Mouse (Mus musculus) hindbrain, embryonic 15.5 days (tissue): ENCODE results near the gene Gm28035. TPM values are rescaled to one million over a fixed set of nuclear protein-coding genes. Genes with fewer than 3 reads are reported as not detected.

ENCODE experiments used
- ATAC-seq: fragments of 200-750 bp; cut with Nextera tagmentation; 2 replicates; pipeline ENCODE4 v1.8.0; 2017; ENCODE audit warnings: low read depth, moderate number of reproducible peaks, moderate TSS enrichment; ENCODE audit not compliant: low FRiP score
- H3K27ac ChIP-seq: fragments of 300-500 bp; sonication (generic); replicated peaks from 2 replicates; pipeline ENCODE4 v1.5.1; 2015; ENCODE audit warnings: mild to moderate bottlenecking, inconsistent platforms
- H3K27me3 ChIP-seq: fragments of 300-500 bp; sonication (generic); 2 replicates; pipeline ENCODE4 v1.6.1; 2015; ENCODE audit warnings: control low read depth, inconsistent platforms
- H3K36me3 ChIP-seq: fragments of 300-500 bp; sonication (generic); 2 replicates; pipeline ENCODE4 v1.6.1; 2015; ENCODE audit warnings: control low read depth, inconsistent platforms
- H3K4me1 ChIP-seq: fragments of 300-500 bp; sonication (generic); replicated peaks from 2 replicates; pipeline ENCODE4 v1.6.1; 2015; ENCODE audit warnings: control low read depth, inconsistent platforms
- H3K4me2 ChIP-seq: fragments of 300-500 bp; sonication (generic); 2 replicates; pipeline ENCODE4 v1.6.1; 2015; ENCODE audit warnings: moderate library complexity, mild to moderate bottlenecking, inconsistent platforms
- H3K4me3 ChIP-seq: fragments of 300-500 bp; sonication (generic); 2 replicates; pipeline ENCODE4 v1.5.1; 2015; ENCODE audit warnings: mild to moderate bottlenecking, inconsistent platforms
- H3K9ac ChIP-seq: fragments of 300-500 bp; sonication (generic); 2 replicates; pipeline ENCODE4 v1.6.1; 2015; ENCODE audit warnings: inconsistent platforms
- H3K9me3 ChIP-seq: fragments of 300-500 bp; sonication (generic); 2 replicates; pipeline ENCODE4 v1.6.1; 2016; ENCODE audit warnings: control low read depth, inconsistent platforms
- WGBS: fragments of 180-500 bp; shearing (Covaris S2); methylation state at CpG from one replicate; pipeline ENCODE4 v1.1.7; 2015; 5-methylcytosine and 5-hydroxymethylcytosine counted together
- polyA plus RNA-seq: library from polyadenylated mRNA; unstranded; fragments of >200 nt; fragmentation: Nextera tagmentation; extraction: Ambion mirVana; gene quantifications from 2 replicates; pipeline ENCODE4 v1.2.1, GENCODE M21; 2015

Gm28035 gene
- polyA plus RNA-seq, 1 experiment from 2014 or later = 0.26 TPM

DNA sequence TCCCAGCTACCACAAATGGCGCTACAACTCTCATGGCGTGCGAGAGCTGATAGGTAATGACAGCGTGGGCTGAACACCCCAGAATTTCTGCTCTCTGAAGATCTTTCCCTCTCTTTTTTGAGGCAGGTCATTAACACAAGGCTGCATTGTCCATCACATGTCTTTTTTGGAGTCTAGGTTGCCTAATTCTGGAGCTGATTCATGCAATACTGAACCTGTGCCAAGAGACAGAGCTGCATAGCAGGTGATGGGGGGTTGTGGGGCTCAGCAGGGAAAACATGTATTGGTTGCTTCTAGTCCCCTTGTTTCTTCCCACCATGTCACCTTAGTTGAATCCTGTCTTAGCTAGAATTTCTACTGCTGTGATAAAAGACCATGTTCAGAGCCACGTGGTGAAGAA lies 84.9 kb downstream of the Gm28035 start:
- ATAC-seq = no peak
- no peak overlapping the region for H3K27ac ChIP-seq
- WGBS = 97% methylated on average over 5 of the region's 5 CpGs
- no peaks in the 10 kb centered on the region for H3K9me3 ChIP-seq
- H3K4me1 ChIP-seq = no peaks in the 10 kb centered on the region
- H3K9ac ChIP-seq = no peak overlapping the region
- H3K4me3 ChIP-seq = no peak overlapping the region
- H3K36me3 ChIP-seq = peaks cover 93% of the 10 kb centered on the region
- H3K27me3 ChIP-seq = no peaks in the 10 kb centered on the region
- no peak overlapping the region for H3K4me2 ChIP-seq

- no peak overlapping the region for H3K4me3 ChIP-seq
- WGBS = 95% methylated on average over 7 of the region's 7 CpGs
- no peak overlapping the region for H3K9ac ChIP-seq
- no peaks in the 10 kb centered on the region for H3K27me3 ChIP-seq
- no peaks in the 10 kb centered on the region for H3K4me1 ChIP-seq
- no peaks in the 10 kb centered on the region for H3K9me3 ChIP-seq
- H3K4me2 ChIP-seq = no peak overlapping the region
- H3K36me3 ChIP-seq = peaks cover 94% of the 10 kb centered on the region
- no peak overlapping the region for H3K27ac ChIP-seq
- ATAC-seq = no peak
Measured at GRCm38 (mm10) chr2:30327276-30327675, 86.9 kb downstream of the Gm28035 start.

DNA sequence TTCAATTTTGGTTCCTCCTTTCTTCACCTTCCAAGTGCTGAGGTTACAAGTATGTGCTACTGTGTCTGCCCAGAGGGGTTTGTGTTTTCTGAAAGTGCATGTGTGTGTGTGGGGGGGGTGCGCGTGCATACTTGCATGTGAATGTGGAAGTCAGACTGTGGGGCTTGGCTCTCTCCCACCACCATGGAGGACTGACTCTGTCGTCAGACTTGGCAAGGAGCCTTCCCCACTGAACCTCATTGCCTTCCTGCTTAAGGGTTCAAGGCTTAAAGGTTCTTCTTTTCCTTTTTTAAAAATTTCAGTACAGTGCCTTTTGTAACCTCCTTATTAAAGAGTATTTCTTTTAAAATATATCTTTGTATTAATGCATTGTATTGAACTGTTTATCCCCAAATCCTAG lies 88.4 kb downstream of the Gm28035 start:
- 90% methylated on average over 3 of the region's 3 CpGs for WGBS
- no peak overlapping the region for H3K4me3 ChIP-seq
- ATAC-seq = no peak
- H3K27ac ChIP-seq = no peak overlapping the region
- H3K4me2 ChIP-seq = no peak overlapping the region
- H3K9ac ChIP-seq = no peak overlapping the region
- H3K9me3 ChIP-seq = no peaks in the 10 kb centered on the region
- H3K4me1 ChIP-seq = no peaks in the 10 kb centered on the region
- peaks cover 94% of the 10 kb centered on the region for H3K36me3 ChIP-seq
- H3K27me3 ChIP-seq = no peaks in the 10 kb centered on the region

Other genes with a start within 250 kb of the Gm28035 start
- 73.9 and 79.0 TPM in 2 replicates for gene Wdr34, start 191.7 kb upstream of the Gm28035 start, polyA plus RNA-seq
- 315 and 329 TPM in 2 replicates for gene Set, start 183.2 kb upstream of the Gm28035 start, polyA plus RNA-seq
- 2.4 and 2.8 TPM in 2 replicates for gene Pkn3, start 162.9 kb upstream of the Gm28035 start, polyA plus RNA-seq
- gene Zdhhc12, start 146.9 kb upstream of the Gm28035 start, polyA plus RNA-seq = 26.3 and 27.7 TPM in 2 replicates
- 13.7 and 13.9 TPM in 2 replicates for gene Zer1, start 116.0 kb upstream of the Gm28035 start, polyA plus RNA-seq
- gene Tbc1d13, start 106.8 kb upstream of the Gm28035 start, polyA plus RNA-seq = 12.4 and 12.5 TPM in 2 replicates
- 23.7 and 26.1 TPM in 2 replicates for gene Endog, start 69.1 kb upstream of the Gm28035 start, polyA plus RNA-seq
- 62.1 and 67.1 TPM in 2 replicates for gene Spout1, start 62.1 kb upstream of the Gm28035 start, polyA plus RNA-seq
- gene Kyat1, start 34.7 kb upstream of the Gm28035 start, polyA plus RNA-seq = 13.3 and 13.8 TPM in 2 replicates
- 56.8 and 57.8 TPM in 2 replicates for gene Lrrc8a, start 2.9 kb upstream of the Gm28035 start, polyA plus RNA-seq
- 6.0 and 6.2 TPM in 2 replicates for gene Phyhd1, start 25.6 kb downstream of the Gm28035 start, polyA plus RNA-seq
- gene Gm28038, start 40.5 kb downstream of the Gm28035 start, polyA plus RNA-seq = not detected in 2 replicates
- gene Dolk, start 45.8 kb downstream of the Gm28035 start, polyA plus RNA-seq = 39.1 and 39.7 TPM in 2 replicates
- 15.7 and 20.9 TPM in 2 replicates for gene Nup188, start 45.8 kb downstream of the Gm28035 start, polyA plus RNA-seq
- gene Sh3glb2, start 118.8 kb downstream of the Gm28035 start, polyA plus RNA-seq = 189 and 205 TPM in 2 replicates
- 35.0 and 36.0 TPM in 2 replicates for gene Miga2, start 123.7 kb downstream of the Gm28035 start, polyA plus RNA-seq
- gene Dolpp1, start 151.7 kb downstream of the Gm28035 start, polyA plus RNA-seq = 59.0 and 60.4 TPM in 2 replicates
- 25.7 and 29.5 TPM in 2 replicates for gene Crat, start 175.2 kb downstream of the Gm28035 start, polyA plus RNA-seq
- gene Ptpa, start 175.5 kb downstream of the Gm28035 start, polyA plus RNA-seq = 138 and 150 TPM in 2 replicates
- gene Ier5l, start 233.7 kb downstream of the Gm28035 start, polyA plus RNA-seq = 2.7 and 2.9 TPM in 2 replicates